Mouse (Mus musculus): ENCODE results near the gene Hist1h3h. TPM values are rescaled to one million over a fixed set of nuclear protein-coding genes. Genes with fewer than 3 reads are reported as not detected.
A peak's percentile ranks its signal among the peaks of the same experiment; 100 is the strongest.
"Not testable (repeated sequence)": the region's sequence is repeated elsewhere in the genome, so short reads cannot be mapped to it uniquely, and the experiment has no call there.

Gene Hist1h3h
- polyA plus RNA-seq, 1 experiment from 2014 or later: not detected

DNA sequence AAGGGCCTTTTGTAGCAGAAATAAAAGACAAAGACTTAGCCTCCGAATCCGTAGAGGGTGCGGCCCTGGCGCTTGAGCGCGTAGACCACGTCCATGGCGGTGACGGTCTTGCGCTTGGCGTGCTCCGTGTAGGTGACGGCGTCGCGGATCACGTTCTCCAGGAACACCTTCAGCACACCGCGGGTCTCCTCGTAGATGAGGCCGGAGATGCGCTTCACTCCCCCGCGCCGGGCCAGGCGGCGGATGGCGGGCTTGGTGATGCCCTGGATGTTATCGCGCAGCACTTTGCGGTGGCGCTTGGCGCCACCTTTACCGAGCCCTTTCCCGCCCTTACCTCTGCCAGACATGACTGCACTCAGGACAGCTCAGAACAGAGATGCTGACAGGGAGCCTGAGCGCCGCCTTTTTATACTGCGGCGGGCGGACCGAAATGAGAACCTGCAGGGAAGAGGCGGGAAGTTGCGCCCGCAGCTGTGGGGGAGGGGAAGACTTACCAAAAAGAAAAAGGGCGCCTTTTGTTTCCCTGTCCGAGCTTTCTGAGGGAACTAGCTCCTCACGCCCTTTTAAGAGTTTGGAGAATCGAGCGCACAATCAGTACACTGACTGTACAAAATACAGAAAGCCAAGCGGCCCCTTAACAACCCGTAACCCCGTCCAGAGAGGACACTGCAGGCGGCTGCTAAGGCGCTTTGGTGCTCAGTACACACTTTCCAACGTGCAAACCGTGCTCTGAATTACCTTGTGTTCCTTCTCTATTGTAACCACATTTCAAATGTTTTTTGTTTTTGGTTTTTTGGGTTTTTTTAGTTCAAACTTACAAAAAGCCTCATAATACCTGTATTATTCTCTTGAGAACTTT, 32.9 kb downstream of the Hist1h3h start, which contains the start of gene Hist1h4k:
Gene Hist1h4k (minus strand): TSS at position 347 of the 859 bp plus-strand sequence.
- H3K79me2 ChIP-seq (ENCODE audit: inconsistent target): peaks cover 35% of the 10 kb centered on the region
- under 1% methylated on average over 31 of the region's 56 CpGs for WGBS (ENCODE audit: missing documents)
- not testable (repeated sequence) for H3K36me3 ChIP-seq (ENCODE audit: inconsistent target)

DNA sequence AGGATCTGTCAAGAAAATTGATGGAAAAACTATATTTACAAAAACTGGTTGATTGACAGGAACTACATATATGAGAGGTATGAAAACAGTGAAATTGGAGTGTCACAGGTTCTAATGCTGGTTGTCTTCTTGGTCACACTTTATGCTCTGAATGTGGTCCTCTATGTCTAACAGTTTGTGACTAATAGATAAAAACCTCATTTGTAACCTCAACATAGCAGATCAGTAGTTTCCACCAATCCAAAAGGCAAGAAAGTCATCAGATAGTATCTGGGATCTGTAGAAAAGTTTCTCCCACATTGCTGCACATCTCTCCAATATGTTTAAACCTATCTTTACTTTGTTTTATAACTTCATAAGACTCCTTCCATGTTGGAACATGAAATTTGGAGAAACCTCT, 34.0 kb downstream of the Hist1h3h start:
- no peak overlapping the region for H3K4me3 ChIP-seq (ENCODE audit: inconsistent target)
- H3K36me3 ChIP-seq (ENCODE audit: inconsistent target): no peaks in the 10 kb centered on the region
- H3K27ac ChIP-seq: peak overlapping the region; percentile 72; the same call in 1 of the 2 replicates

More for the DNA sequence above, 32.9 kb downstream of the Hist1h3h start, which contains the start of gene Hist1h4k:
- peak within 1 kb of the TSS; percentile 43 for H3K4me3 ChIP-seq (ENCODE audit: inconsistent target)
- peak within 1 kb of the TSS; percentile 72 for H3K27ac ChIP-seq

DNA sequence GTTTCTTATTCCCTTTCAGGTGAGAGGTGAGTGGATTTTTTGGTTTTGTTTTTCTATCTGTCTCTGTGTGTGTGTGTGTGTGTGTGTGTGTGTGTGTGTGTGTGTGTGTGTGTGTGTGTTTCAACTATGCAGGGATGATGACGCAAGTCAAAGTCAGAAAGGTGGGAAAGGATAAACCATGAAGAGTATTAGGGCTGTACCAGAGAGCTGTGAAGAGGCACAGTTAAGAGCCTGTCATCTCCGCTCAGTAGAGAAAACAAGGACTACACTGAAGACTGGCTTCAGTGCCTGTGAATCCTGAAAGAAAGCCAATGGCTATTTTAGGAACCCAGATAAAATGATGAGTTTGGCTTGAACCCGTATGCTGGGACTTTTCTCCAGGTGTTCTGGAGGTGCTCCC, 34.4 kb downstream of the Hist1h3h start:
- no peaks in the 10 kb centered on the region for H3K36me3 ChIP-seq (ENCODE audit: inconsistent target)

More for the DNA sequence above, 34.0 kb downstream of the Hist1h3h start:
- peaks cover 35% of the 10 kb centered on the region for H3K79me2 ChIP-seq (ENCODE audit: inconsistent target)

DNA sequence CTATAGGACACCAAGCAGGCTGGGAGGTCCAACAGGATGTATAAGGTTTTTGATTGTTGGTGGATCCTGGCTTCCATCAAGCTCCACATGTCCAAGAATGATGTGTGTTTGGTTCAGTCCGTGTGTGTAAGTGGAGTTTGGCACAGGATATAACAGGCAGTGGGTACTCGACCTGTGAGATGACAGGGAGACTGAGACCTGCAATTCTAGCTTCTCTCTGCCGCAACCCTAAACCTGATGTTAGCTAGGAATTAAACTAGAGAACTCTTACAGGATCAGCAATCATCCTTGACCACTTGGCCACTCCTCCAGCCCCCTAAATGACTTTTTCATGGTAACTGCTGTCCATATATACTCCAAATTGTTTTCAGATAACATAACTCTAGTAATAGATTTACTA, 34.9 kb downstream of the Hist1h3h start:
- 62% methylated on average over 3 of the region's 3 CpGs for WGBS (ENCODE audit: missing documents)
- Histone ChIP-seq H3K36me3 (ENCODE audit: inconsistent target) (no peaks in the 10 kb centered on the region), H3K4me3 (ENCODE audit: inconsistent target) (no peak overlapping the region; the same call in 1 of the 2 replicates), H3K79me2 (ENCODE audit: inconsistent target) (peaks cover 28% of the 10 kb centered on the region), H3K27ac (peak overlapping the region; percentile 64)

More for the DNA sequence above, 34.4 kb downstream of the Hist1h3h start:
- 98% methylated on average over 3 of the region's 3 CpGs for WGBS (ENCODE audit: missing documents)
- Histone ChIP-seq H3K4me3 (ENCODE audit: inconsistent target) (no peak overlapping the region), H3K79me2 (ENCODE audit: inconsistent target) (peaks cover 33% of the 10 kb centered on the region), H3K27ac (peak overlapping the region; percentile 64; the same call in 1 of the 2 replicates)

DNA sequence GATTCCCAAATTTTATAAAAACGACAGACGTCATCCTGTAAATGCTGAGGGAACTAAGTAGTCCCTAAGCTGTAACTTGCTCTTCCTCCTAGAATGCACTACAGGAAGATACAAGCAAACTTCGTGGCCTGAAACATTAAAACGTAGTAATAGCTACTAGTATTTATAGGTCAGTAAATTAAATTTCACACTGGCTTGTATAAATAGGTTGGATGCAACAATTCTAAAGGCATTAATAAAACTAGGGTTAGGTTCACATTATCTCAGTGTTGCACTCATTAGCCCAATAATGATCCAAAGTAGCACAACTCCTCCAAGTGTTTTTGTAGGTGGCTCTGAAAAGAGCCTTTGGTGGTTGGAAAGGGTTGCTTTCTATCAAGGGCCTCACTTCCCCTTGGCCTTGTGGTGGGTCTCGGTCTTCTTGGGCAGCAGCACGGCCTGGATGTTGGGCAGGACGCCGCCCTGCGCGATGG, 35.6 kb downstream of the Hist1h3h start:
- Histone ChIP-seq H3K27ac (peak overlapping the region; percentile 64), H3K79me2 (ENCODE audit: inconsistent target) (peaks cover 21% of the 10 kb centered on the region), H3K36me3 (ENCODE audit: inconsistent target) (no peaks in the 10 kb centered on the region), H3K4me3 (ENCODE audit: inconsistent target) (peak overlapping the region; percentile 17; the same call in 1 of the 2 replicates)
- 9% methylated on average over 5 of the region's 10 CpGs for WGBS (ENCODE audit: missing documents)

DNA sequence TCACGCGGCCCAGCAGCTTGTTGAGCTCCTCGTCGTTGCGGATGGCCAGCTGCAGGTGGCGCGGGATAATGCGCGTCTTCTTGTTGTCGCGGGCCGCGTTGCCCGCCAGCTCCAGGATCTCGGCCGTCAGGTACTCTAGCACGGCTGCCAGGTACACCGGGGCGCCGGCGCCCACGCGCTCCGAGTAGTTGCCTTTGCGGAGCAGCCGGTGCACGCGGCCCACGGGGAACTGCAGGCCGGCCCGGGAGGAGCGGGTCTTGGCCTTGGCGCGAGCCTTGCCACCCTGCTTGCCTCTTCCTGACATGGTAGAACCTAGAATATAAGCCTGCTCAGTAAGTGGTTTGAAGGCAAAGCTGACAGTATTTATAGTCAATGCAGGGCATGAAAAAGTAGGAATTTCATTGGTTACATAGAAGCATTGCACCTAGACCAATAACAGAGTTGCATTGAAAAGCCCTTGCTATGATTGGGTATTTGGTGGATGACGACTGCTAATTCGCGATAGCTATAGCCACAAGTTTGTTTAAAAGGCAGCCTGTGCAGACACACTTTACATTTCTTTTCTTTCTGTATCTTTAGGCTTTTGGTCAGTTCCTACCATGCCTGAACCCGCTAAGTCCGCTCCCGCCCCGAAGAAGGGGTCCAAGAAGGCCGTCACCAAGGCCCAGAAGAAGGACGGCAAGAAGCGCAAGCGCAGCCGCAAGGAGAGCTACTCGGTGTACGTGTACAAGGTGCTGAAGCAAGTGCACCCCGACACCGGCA, 36.2 kb downstream of the Hist1h3h start, which contains the start of the genes Hist1h2ak and Hist1h2bn:
Gene Hist1h2ak (minus strand): TSS at position 304 of the 762 bp plus-strand sequence.
Gene Hist1h2bn (plus strand): TSS at position 600 of the 762 bp plus-strand sequence.
- H3K36me3 ChIP-seq (ENCODE audit: inconsistent target): not testable (repeated sequence)
- Histone ChIP-seq H3K27ac (peak within 1 kb of the TSS; percentile 64), H3K79me2 (ENCODE audit: inconsistent target) (peaks cover 15% of the 10 kb centered on the region), H3K4me3 (ENCODE audit: inconsistent target) (peak within 1 kb of the TSS; percentile 33)
- WGBS (ENCODE audit: missing documents): 1% methylated on average over 8 of the region's 50 CpGs

DNA sequence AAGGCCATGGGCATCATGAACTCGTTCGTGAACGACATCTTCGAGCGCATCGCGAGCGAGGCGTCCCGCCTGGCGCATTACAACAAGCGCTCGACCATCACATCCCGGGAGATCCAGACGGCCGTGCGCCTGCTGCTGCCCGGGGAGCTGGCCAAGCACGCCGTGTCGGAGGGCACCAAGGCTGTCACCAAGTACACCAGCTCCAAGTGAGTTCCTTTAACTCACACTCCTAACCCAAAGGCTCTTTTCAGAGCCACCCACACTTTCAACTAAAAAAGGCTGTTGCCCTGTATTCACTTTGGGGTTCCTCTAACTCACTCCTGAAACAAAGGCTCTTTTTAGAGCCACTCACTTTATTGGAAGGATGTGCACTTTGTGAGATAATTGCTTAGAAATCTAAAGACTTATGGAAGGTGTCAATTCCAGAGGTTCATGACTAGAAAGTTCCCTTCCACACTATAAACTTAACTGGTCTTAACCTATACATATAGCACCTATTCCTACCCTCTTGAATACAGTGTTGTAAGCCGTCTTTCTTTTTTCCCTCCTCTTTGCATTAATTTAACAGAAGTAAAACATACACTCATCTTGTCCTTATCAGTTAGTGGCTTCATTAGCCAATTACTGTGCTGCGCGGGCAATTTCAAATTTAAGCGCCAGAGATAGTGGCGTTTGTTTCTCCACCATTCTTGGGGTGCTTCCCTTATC, 37.0 kb downstream of the Hist1h3h start:
- H3K4me3 ChIP-seq (ENCODE audit: inconsistent target): peak overlapping the region; percentile 33
- 1% methylated on average over 7 of the region's 26 CpGs for WGBS (ENCODE audit: missing documents)
- peak overlapping the region; percentile 50 for H3K27ac ChIP-seq
- not testable (repeated sequence) for H3K36me3 ChIP-seq (ENCODE audit: inconsistent target); H3K79me2 ChIP-seq (ENCODE audit: inconsistent target)

DNA sequence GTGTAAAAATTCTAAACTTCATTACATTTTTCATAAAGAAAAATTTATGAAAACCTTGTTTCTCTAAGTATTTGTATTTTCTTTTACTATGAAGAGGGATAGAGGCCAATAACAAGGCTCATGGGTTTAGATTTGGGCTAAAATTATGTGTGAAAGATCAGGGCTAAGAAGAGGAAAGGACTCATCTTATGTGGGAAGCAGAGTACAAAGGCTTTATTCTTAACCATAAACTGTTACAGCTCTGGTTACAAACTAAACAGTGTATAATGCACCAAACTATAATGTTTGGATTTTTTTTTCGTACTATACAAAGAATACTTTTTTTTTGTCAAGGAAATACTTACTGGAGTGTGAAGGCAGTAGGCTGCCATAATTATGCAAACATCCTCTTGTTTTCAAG, 38.2 kb downstream of the Hist1h3h start:
- H3K4me3 ChIP-seq (ENCODE audit: inconsistent target): peak overlapping the region; percentile 33; the same call in 1 of the 2 replicates
- 69% methylated on average over 1 of the region's 1 CpGs for WGBS (ENCODE audit: missing documents)
- H3K27ac ChIP-seq: no peak overlapping the region
- no peaks in the 10 kb centered on the region for H3K79me2 ChIP-seq (ENCODE audit: inconsistent target)
- no peaks in the 10 kb centered on the region for H3K36me3 ChIP-seq (ENCODE audit: inconsistent target)

Other genes with a start within 250 kb of the Hist1h3h start
- gene Nkapl, start 249.2 kb upstream of the Hist1h3h start, polyA plus RNA-seq (2018): 0.29 to 0.41 TPM in 2 of 3 replicates, not detected in the other
- 0.47 to 0.84 TPM (median 0.63 TPM) in 3 replicates for gene Zkscan4, start 238.8 kb upstream of the Hist1h3h start, polyA plus RNA-seq (2018)
- gene Gm10065, start 238.2 kb upstream of the Hist1h3h start, polyA plus RNA-seq (2018): not detected in 3 replicates
- 0.11 to 0.38 TPM (median 0.23 TPM) in 3 replicates for gene AK157302, start 222.4 kb upstream of the Hist1h3h start, polyA plus RNA-seq (2018)
- 3.8 to 14.2 TPM (median 11.7 TPM) in 3 replicates for gene Gm11273, start 216.2 kb upstream of the Hist1h3h start, polyA plus RNA-seq (2018)
- gene Zkscan8, start 186.5 kb upstream of the Hist1h3h start, polyA plus RNA-seq (2018): 3.0 to 3.6 TPM (median 3.4 TPM) in 3 replicates
- gene Olfr1366, start 174.9 kb upstream of the Hist1h3h start, polyA plus RNA-seq (2018): not detected in 3 replicates
- not detected in 3 replicates for gene Olfr1535, start 157.8 kb upstream of the Hist1h3h start, polyA plus RNA-seq (2018)
- not detected in 3 replicates for gene Olfr1364, start 135.9 kb upstream of the Hist1h3h start, polyA plus RNA-seq (2018)
- gene Olfr1362, start 103.6 kb upstream of the Hist1h3h start, polyA plus RNA-seq (2018): not detected in 3 replicates
- not detected in 3 replicates for gene Olfr11, start 75.1 kb upstream of the Hist1h3h start, polyA plus RNA-seq (2018)
- gene Olfr1361, start 54.3 kb upstream of the Hist1h3h start, polyA plus RNA-seq (2018): not detected in 3 replicates
- gene Olfr1360, start 40.3 kb upstream of the Hist1h3h start, polyA plus RNA-seq (2018): not detected in 3 replicates
- gene Olfr1359, start 19.5 kb upstream of the Hist1h3h start, polyA plus RNA-seq (2018): not detected in 3 replicates
- not detected in 3 replicates for gene Hist1h2bl, start 1.5 kb upstream of the Hist1h3h start, polyA plus RNA-seq (2018)
- gene Hist1h2ai, start 1.2 kb upstream of the Hist1h3h start, polyA plus RNA-seq (2018): not detected in 3 replicates
- not detected in 3 replicates for gene Hist1h2bm, start 4.4 kb downstream of the Hist1h3h start, polyA plus RNA-seq (2018)
- not detected in 3 replicates for gene Hist1h4j, start 17.4 kb downstream of the Hist1h3h start, polyA plus RNA-seq (2018)
- gene Hist1h4k, start 32.8 kb downstream of the Hist1h3h start, polyA plus RNA-seq (2018): 3.4 to 5.4 TPM in 2 of 3 replicates, not detected in the other
- gene Hist1h2ak, start 36.2 kb downstream of the Hist1h3h start, polyA plus RNA-seq (2018): not detected in 3 replicates
- 1.4 TPM in 1 of 3 replicates, not detected in the others for gene Hist1h2bn, start 36.5 kb downstream of the Hist1h3h start, polyA plus RNA-seq (2018)
- not detected in 3 replicates for gene Hist1h1b, start 63.0 kb downstream of the Hist1h3h start, polyA plus RNA-seq (2018)
- gene Hist1h3i, start 65.7 kb downstream of the Hist1h3h start, polyA plus RNA-seq (2018): not detected in 3 replicates
- gene Hist1h2an, start 69.6 kb downstream of the Hist1h3h start, polyA plus RNA-seq (2018): not detected in 3 replicates
- not detected in 3 replicates for gene Hist1h2bp, start 69.8 kb downstream of the Hist1h3h start, polyA plus RNA-seq (2018)
- 0.17 to 0.62 TPM in 2 of 3 replicates, not detected in the other for gene Hist1h2bq, start 92.5 kb downstream of the Hist1h3h start, polyA plus RNA-seq (2018)
- not detected in 3 replicates for gene Hist1h2ao, start 92.8 kb downstream of the Hist1h3h start, polyA plus RNA-seq (2018)
- gene Hist1h4m, start 94.1 kb downstream of the Hist1h3h start, polyA plus RNA-seq (2018): 1.4 TPM in 1 of 3 replicates, not detected in the others
- not detected in 3 replicates for gene Hist1h4n, start 114.5 kb downstream of the Hist1h3h start, polyA plus RNA-seq (2018)
- gene Hist1h2ap, start 115.8 kb downstream of the Hist1h3h start, polyA plus RNA-seq (2018): 13.7 to 51.2 TPM (median 37.0 TPM) in 3 replicates
- 1.1 TPM in 1 of 3 replicates, not detected in the others for gene Hist1h2br, start 116.1 kb downstream of the Hist1h3h start, polyA plus RNA-seq (2018)
- 0.14 TPM in 1 of 3 replicates, not detected in the others for gene Zfp184, start 227.4 kb downstream of the Hist1h3h start, polyA plus RNA-seq (2018)